Mouse (Mus musculus): ENCODE data around the gene Asic4. TPM values are rescaled to one million over a fixed set of nuclear protein-coding genes. Genes with fewer than 3 reads are reported as not detected.

Asic4 gene
- total and polyA plus RNA-seq, 3 experiments, result 0.18 to 0.19 TPM; not detected in 1

DNA sequence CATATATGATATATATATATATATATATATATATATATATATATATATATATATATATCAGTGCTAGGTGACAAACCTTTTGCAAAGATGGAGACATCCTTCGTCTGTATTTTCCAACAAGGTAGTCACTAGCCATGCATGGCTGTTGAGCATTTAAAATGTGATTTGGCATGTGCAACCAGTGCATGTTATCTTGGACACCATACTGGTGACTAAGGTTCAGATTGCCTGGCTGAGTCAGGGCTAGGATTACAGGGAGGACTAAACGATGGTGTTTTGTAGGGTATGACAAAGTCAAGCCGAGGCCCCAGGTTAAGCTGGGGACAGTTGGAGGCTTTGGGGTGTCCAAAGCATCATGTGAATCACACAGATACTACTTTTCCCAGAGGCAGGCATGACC, 5.2 kb downstream of the Asic4 start:
- Histone ChIP-seq H3K4me1 (ENCODE audit: control insufficient read depth in 1 of 2, insufficient read depth in 2 of 2, low read length in 2 of 2) (peaks cover 0 to 2% of the 10 kb centered on the region in 2 experiments; a peak in 2 of 4 replicates), H3K79me2 (ENCODE audit: control insufficient read depth, insufficient read depth, low read length, poor library complexity) (no peaks in the 10 kb centered on the region), H3K4me3 (ENCODE audit: control insufficient read depth in 1 of 2, insufficient read depth in 1 of 2, low read depth in 2 of 2, low read length in 2 of 2) (no peak overlapping the region), H3K36me3 (ENCODE audit: control insufficient read depth in 1 of 2, insufficient read depth in 2 of 2, low read length in 2 of 2) (no peaks in the 10 kb centered on the region), H3K9ac (ENCODE audit: control insufficient read depth, low read depth, low read length, poor library complexity, severe bottlenecking) (no peak overlapping the region), H3K27ac (ENCODE audit: control insufficient read depth, low read depth, low read length) (no peak overlapping the region), H3K9me3 (replicated peaks; ENCODE audit: insufficient read depth, low read length) (no peaks in the 10 kb centered on the region), H3K27me3 (ENCODE audit: control insufficient read depth in 1 of 2, insufficient read depth in 2 of 2, low read length in 2 of 2) (peaks cover 3 to 4% of the 10 kb centered on the region in 2 experiments; a peak in 2 of 4 replicates)
- DNase-seq (ENCODE audit: low read depth, low spot score), result no peak
- TF ChIP-seq NELFE (IDR thresholded peaks at IDR 0.05; ENCODE audit: low read depth, low read length), result no peak
- peak; percentile 65; the same call in 1 of the 2 replicates for TF ChIP-seq RCOR1 (IDR thresholded peaks at IDR 0.05; ENCODE audit: low read depth, low read length)

DNA sequence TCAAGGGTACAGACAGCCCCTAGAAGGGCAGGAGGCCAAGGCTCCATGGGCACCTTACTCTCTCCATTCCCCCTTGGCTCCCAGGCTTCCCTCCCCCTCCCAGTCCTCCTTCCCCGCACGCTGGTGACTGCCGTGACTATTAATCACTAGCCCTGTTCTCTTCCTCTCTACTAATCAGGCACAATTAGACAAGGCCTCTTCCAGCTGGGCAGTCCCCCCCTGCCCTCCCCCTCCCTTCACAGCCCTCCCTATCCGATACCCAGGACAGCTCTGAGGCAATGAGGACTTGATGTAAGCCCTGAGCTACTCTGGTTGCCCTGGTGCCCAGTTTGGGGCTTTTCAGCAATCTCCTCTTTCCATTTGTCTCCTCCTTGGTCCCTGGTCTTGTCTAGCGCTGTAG, 5.7 kb downstream of the Asic4 start:
- Histone ChIP-seq H3K27me3 (ENCODE audit: control insufficient read depth in 1 of 2, insufficient read depth in 2 of 2, low read length in 2 of 2) (peaks cover 3 to 4% of the 10 kb centered on the region in 2 experiments; a peak in 2 of 4 replicates), H3K9me3 (replicated peaks; ENCODE audit: insufficient read depth, low read length) (no peaks in the 10 kb centered on the region), H3K9ac (ENCODE audit: control insufficient read depth, low read depth, low read length, poor library complexity, severe bottlenecking) (no peak overlapping the region), H3K27ac (ENCODE audit: control insufficient read depth, low read depth, low read length) (no peak overlapping the region), H3K36me3 (ENCODE audit: control insufficient read depth in 1 of 2, insufficient read depth in 2 of 2, low read length in 2 of 2) (no peaks in the 10 kb centered on the region), H3K4me1 (ENCODE audit: control insufficient read depth in 1 of 2, insufficient read depth in 2 of 2, low read length in 2 of 2) (peaks cover 0 to 2% of the 10 kb centered on the region in 2 experiments; a peak in 2 of 4 replicates), H3K4me3 (ENCODE audit: control insufficient read depth in 1 of 2, insufficient read depth in 1 of 2, low read depth in 2 of 2, low read length in 2 of 2) (no peak overlapping the region), H3K79me2 (ENCODE audit: control insufficient read depth, insufficient read depth, low read length, poor library complexity) (no peaks in the 10 kb centered on the region)
- DNase-seq (ENCODE audit: low read depth, low spot score), result no peak
- no peak for TF ChIP-seq ZC3H11A (IDR thresholded peaks at IDR 0.05; ENCODE audit: low read depth, low read length)
- TF ChIP-seq TAL1 (IDR thresholded peaks at IDR 0.05; ENCODE audit: low read length), result no peak
- TF ChIP-seq CTCF (IDR thresholded peaks at IDR 0.05 in 2 of 3, conservative IDR thresholded peaks at IDR 0.05 in 1 of 3; ENCODE audit: control insufficient read depth in 1 of 3, insufficient read depth in 1 of 3, low read depth in 2 of 3, low read length in 3 of 3, poor library complexity in 1 of 3, severe bottlenecking in 1 of 3), result no peak
- no peak for TF ChIP-seq TBP (IDR thresholded peaks at IDR 0.05; ENCODE audit: low read depth, low read length)
- no peak for TF ChIP-seq NELFE (IDR thresholded peaks at IDR 0.05; ENCODE audit: low read depth, low read length)
- TF ChIP-seq USF2 (IDR thresholded peaks at IDR 0.05; ENCODE audit: borderline replicate concordance in 1 of 2, insufficient read depth in 1 of 2, low read depth in 1 of 2, low read length in 2 of 2), result no peak
- TF ChIP-seq MAFK (IDR thresholded peaks at IDR 0.05; ENCODE audit: borderline replicate concordance, low read depth, low read length), result no peak
- TF ChIP-seq RAD21 (IDR thresholded peaks at IDR 0.05; ENCODE audit: low read depth, low read length), result no peak
- no peak for TF ChIP-seq SIN3A (IDR thresholded peaks at IDR 0.05; ENCODE audit: low read length)
- TF ChIP-seq SMC3 (IDR thresholded peaks at IDR 0.05; ENCODE audit: low read depth, low read length), result no peak
- TF ChIP-seq ELF1 (IDR thresholded peaks at IDR 0.05; ENCODE audit: low read depth, low read length), result no peak

DNA sequence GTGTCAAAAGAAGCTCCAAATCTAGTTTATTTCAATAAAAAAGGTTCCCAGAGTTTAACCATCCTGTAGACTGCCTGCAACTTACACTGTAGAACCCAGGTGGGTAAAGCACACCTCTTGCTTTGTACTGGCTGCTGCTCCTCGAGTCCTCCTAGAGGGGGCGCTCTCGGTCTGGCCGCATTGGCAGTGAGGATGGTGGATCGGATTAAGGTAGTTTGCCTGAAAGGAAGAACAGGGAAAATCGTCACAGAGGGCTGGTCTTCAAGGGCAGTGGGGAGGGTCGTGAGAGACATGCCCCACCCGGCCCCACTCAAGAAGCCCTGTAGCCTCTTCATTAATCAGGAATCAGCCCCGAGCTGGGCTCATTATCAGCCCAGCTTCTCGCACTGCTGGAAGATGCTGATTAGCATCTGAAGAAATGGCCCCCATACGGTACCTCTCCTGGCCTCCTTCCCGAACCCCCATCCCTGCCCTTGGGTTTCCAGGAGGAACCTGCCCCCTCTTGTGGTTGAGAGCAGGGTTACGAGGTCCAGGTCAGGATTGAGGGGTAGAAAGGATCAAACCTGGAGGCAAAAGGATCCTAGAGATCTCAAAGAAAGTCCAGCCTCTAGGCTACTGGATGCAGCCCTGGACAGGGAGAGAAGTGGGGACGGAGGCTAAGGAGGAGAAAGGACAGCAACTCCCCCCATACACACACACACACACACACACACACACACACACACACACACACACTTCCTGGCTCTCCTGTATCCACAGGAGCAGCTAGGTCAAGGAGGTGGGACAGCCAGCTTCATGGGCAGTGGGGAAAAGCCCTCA, 6.7 kb downstream of the Asic4 start:
- Histone ChIP-seq H3K9me3 (replicated peaks; ENCODE audit: insufficient read depth, low read length) (no peaks in the 10 kb centered on the region), H3K4me3 (ENCODE audit: control insufficient read depth in 1 of 2, insufficient read depth in 1 of 2, low read depth in 2 of 2, low read length in 2 of 2) (no peak overlapping the region), H3K36me3 (ENCODE audit: control insufficient read depth in 1 of 2, insufficient read depth in 2 of 2, low read length in 2 of 2) (no peaks in the 10 kb centered on the region), H3K79me2 (ENCODE audit: control insufficient read depth, insufficient read depth, low read length, poor library complexity) (no peaks in the 10 kb centered on the region), H3K27ac (ENCODE audit: control insufficient read depth, low read depth, low read length) (no peak overlapping the region), H3K9ac (ENCODE audit: control insufficient read depth, low read depth, low read length, poor library complexity, severe bottlenecking) (no peak overlapping the region), H3K27me3 (ENCODE audit: control insufficient read depth in 1 of 2, insufficient read depth in 2 of 2, low read length in 2 of 2) (peaks cover 3% of the 10 kb centered on the region in 2 experiments; a peak in 2 of 4 replicates), H3K4me1 (ENCODE audit: control insufficient read depth in 1 of 2, insufficient read depth in 2 of 2, low read length in 2 of 2) (peaks cover 0 to 2% of the 10 kb centered on the region in 2 experiments; a peak in 2 of 4 replicates)
- no peak for TF ChIP-seq USF2 (IDR thresholded peaks at IDR 0.05; ENCODE audit: borderline replicate concordance in 1 of 2, insufficient read depth in 1 of 2, low read depth in 1 of 2, low read length in 2 of 2)
- TF ChIP-seq MXI1 (IDR thresholded peaks at IDR 0.05; ENCODE audit: low read depth, low read length), result no peak
- TF ChIP-seq SMC3 (IDR thresholded peaks at IDR 0.05; ENCODE audit: low read depth, low read length), result peak; percentile 16; the same call in 1 of the 2 replicates
- TF ChIP-seq CTCF (IDR thresholded peaks at IDR 0.05 in 2 of 3, conservative IDR thresholded peaks at IDR 0.05 in 1 of 3; ENCODE audit: control insufficient read depth in 1 of 3, insufficient read depth in 1 of 3, low read depth in 2 of 3, low read length in 3 of 3, poor library complexity in 1 of 3, severe bottlenecking in 1 of 3), result peak; percentile 67 to 82 (median 69)
- peak; percentile 9 for TF ChIP-seq RAD21 (IDR thresholded peaks at IDR 0.05; ENCODE audit: low read depth, low read length)
- DNase-seq (ENCODE audit: low read depth, low spot score), result peak; percentile 47

Measured in MEL (cell line).